Mouse (Mus musculus): Measurements from ENCODE around the gene Uchl5.

DNA sequence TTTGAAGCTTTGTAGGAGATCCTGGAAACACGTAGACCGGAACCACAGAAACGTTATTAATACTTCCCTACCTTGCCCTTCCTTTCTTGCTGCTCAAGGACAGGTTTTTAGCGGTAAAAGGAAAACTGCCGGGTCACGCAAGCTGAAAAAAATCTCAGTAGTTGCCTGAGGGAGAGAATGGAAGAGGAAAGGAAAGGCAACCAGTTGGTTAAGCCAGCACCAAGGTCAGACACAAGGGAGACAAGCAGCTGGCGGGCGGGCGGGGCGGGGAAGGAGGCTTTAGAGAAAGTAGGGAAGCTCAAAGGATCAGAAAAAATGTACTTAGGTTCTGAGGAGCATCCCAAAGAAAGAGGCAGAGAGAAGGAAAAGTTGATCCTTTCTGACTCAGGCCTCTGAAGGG is 31.2 kb upstream of the Uchl5 start:
- TF ChIP-seq CTCF (IDR thresholded peaks at IDR 0.05; ENCODE audit: control insufficient read depth, insufficient read depth, insufficient replicate concordance, low read depth, low read length) (no peak), POLR2A (IDR thresholded peaks at IDR 0.05; ENCODE audit: control insufficient read depth, low read depth, low read length) (no peak)
